ENCODE assay signal across 9 mouse cellular contexts in the genomic region with DNA sequence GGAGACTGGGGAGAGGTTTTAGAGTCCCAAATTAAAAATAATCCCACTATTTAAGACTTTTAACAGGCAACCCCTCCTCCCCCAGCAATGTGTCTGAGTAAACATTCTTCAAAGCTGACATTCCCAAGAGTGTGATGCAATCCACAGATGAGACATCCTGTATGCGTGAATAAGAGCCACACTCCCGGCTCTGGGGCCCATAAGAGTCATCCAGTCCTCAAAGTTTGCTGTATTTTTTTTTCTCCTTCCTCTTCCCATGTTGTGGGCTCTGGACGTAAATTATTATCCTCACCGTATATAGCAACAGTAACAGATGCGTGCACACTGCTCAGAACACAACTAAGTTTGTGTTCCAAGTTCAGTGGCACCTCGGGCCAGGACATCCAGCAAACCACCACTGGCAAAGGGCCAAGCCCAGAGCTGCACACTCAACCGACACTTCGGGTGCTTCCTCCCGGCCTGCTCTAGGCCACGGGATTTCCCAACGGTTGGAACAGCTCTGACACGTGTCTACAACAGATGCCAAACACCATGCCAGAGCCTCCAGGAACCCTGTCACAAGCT.
DNase-seq lines count a peak whose midpoint lies in the region; ATAC-seq lines count a peak whose summit lies in the region.
"Had no signal": no experiment of that assay in that cellular context is flagged by ENCODE, and none has a peak within 500 bp of the region (broad histone marks: within the 10 kb centered on the region; RNA-seq: fewer than 3 reads in every experiment).

No protein-coding gene starts in this region.

- H3K9ac ChIP-seq in stomach, embryonic 15.5 days, result no peak overlapping the region
- H3K9ac ChIP-seq: liver, embryonic 13.5 days had no signal

- H3K9me3 ChIP-seq in stomach, embryonic 15.5 days, result no peaks in the 10 kb centered on the region
- H3K9me3 ChIP-seq: liver, embryonic 13.5 days had no signal

- no peak overlapping the region for H3K4me2 ChIP-seq in stomach, embryonic 15.5 days
- H3K4me2 ChIP-seq: liver, embryonic 13.5 days had no signal

- no peak for ATAC-seq in stomach, embryonic 15.5 days (ENCODE audit: insufficient read depth, low FRiP score, low read depth)

- peak overlapping the region; percentile 40; the same call in 1 of the 2 replicates for H3K27ac ChIP-seq in stomach, embryonic 15.5 days
- H3K27ac ChIP-seq: liver, embryonic 13.5 days had no signal

- H3K4me1 ChIP-seq in stomach, embryonic 15.5 days, result peaks cover 3% of the 10 kb centered on the region; the same call in 1 of the 2 replicates
- H3K4me1 ChIP-seq: liver, embryonic 13.5 days had no signal

- no peaks in the 10 kb centered on the region for H3K27me3 ChIP-seq in stomach, embryonic 15.5 days (replicated peaks)
- H3K27me3 ChIP-seq: liver, embryonic 13.5 days had no signal

- 0 out of 2 replicates have a peak, but pooled peaks cover 5% of the 10 kb centered on the region for H3K36me3 ChIP-seq in stomach, embryonic 15.5 days
- H3K36me3 ChIP-seq: liver, embryonic 13.5 days had no signal

- peak; percentile 84 for DNase-seq in 3134 (ENCODE audit: extremely low read depth, insufficient read length, low spot score)
- DNase-seq in adipocyte (ENCODE audit: low spot score), result peak; percentile 83
- peak; percentile 85 for DNase-seq in heart, adult 9 months (ENCODE audit: low spot score in 2 of 2)
- peak; percentile 79 for DNase-seq in kidney, postnatal 14 days
- DNase-seq in thymus, postnatal 10 days (ENCODE audit: low spot score in 2 of 2), result no peak
- no peak for DNase-seq in left cerebral cortex, adult 18-20 months (ENCODE audit: low spot score in 2 of 2)
- no peak for DNase-seq in c-Kit-positive CD71-positive TER-119-positive erythroid progenitor cells, embryonic 14.5 days (ENCODE audit: low spot score)
- DNase-seq: liver, embryonic 13.5 days had no signal

- no peak overlapping the region for H3K4me3 ChIP-seq in stomach, embryonic 15.5 days (replicated peaks)
- H3K4me3 ChIP-seq: liver, embryonic 13.5 days had no signal

- 46% methylated on average over 12 of the region's 12 CpGs for WGBS in stomach, embryonic 15.5 days

Comparison
In these comparisons a context has a peak if more than half of its experiments do, and no peak if none do; other contexts are left out.
1. DNase-seq: peak in 3134 (single experiment), adipocyte (single experiment), heart, adult 9 months (2 of 2) and kidney, postnatal 14 days (single experiment); none in thymus, postnatal 10 days (0 of 2), left cerebral cortex, adult 18-20 months (0 of 2) and c-Kit-positive CD71-positive TER-119-positive erythroid progenitor cells, embryonic 14.5 days (single experiment).